Mouse (Mus musculus) left cerebral cortex, adult 2 months (tissue): ENCODE measurements around the gene Lama2. TPM values are rescaled to one million over a fixed set of nuclear protein-coding genes. Genes with fewer than 3 reads are reported as not detected.

Experiments used
- DNase-seq, 2 experiments: peaks; one replicate each; pipeline ENCODE4 v3.0.0; 2021 to 2022; ENCODE audit warnings: low spot score in 2 of 2, mixed read lengths in 1 of 2; ENCODE audit errors: extremely low spot score in 1 of 2
- H3K27ac ChIP-seq: fragments of 200-600 bp; 2 replicates; pipeline ENCODE4 v1.8.1; 2022
- H3K4me3 ChIP-seq: fragments of 200-600 bp; 2 replicates; pipeline ENCODE4 v1.8.1; 2022
- CTCF ChIP-seq: fragments of 200-600 bp; IDR thresholded peaks from 2 replicates; pipeline ENCODE4 v1.8.1; 2022; ENCODE audit warnings: antibody characterized with exemption, mild to moderate bottlenecking, moderate library complexity
- intact Hi-C: fragments of 180-260 bp; cut with DNase I; formaldehyde crosslinking; loops from one replicate; pipeline ENCODE4 v1.15.1; 2025
- total RNA-seq, 2 experiments: library from RNA; stranded (reverse); gene quantifications; 2 replicates each; pipeline ENCODE4 v1.2.3; 2021

Lama2 gene
- total RNA-seq, 2 experiments from 2014 or later: 7.2 to 11.6 TPM

DNA sequence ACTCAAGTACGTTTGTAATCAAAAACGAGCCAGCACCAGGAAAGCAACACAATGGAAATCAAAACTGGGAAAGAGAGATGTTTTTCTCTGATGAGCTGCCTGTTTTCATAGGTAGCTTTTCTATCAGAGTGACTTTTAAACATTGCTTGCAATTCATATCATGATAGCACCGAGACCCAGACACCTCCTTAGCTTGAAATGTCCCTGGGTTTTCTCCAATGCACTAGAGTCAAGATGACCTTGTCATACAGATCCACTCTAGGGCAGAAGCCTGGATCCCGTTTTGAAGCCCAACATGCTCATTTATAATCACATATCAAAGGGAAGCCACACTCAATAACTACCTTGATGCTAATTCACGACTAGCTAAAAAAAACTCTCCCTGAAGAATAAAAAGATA, 386.0 kb downstream of the Lama2 start:
- no peak for DNase-seq
- intact Hi-C loops: no loop called here
- Histone ChIP-seq H3K4me3 (no peak overlapping the region), H3K27ac (no peak overlapping the region)
- TF ChIP-seq CTCF: no peak

DNA sequence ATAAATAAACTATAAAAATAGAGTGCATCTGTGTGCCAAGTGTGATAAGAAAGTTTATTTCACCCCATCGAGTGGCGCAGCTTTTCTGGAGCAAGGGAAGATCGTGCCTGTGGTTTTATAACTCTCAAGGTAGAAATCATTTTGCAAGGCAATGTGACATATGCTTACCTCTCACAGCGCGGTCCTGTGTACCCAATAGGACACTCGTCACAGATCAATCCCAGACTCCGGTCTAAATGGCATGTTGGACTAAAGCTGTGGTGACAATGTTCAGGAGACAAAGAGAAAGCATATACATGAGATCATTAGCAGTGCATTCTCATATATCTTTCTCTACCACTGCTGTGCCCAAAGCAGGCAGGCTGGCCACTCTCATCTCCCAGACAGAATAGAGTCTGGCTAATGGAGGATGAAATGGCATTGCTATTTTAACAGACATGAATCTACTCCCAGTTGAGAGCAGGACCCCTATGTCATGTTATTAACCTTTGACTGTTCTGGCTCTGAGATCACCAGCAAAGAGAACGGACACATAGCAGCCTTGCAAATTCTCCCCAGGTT, 395.7 kb downstream of the Lama2 start:
- no peak for DNase-seq
- Histone ChIP-seq H3K4me3 (no peak overlapping the region), H3K27ac (no peak overlapping the region)
- TF ChIP-seq CTCF: no peak
- intact Hi-C loops: no loop called here

DNA sequence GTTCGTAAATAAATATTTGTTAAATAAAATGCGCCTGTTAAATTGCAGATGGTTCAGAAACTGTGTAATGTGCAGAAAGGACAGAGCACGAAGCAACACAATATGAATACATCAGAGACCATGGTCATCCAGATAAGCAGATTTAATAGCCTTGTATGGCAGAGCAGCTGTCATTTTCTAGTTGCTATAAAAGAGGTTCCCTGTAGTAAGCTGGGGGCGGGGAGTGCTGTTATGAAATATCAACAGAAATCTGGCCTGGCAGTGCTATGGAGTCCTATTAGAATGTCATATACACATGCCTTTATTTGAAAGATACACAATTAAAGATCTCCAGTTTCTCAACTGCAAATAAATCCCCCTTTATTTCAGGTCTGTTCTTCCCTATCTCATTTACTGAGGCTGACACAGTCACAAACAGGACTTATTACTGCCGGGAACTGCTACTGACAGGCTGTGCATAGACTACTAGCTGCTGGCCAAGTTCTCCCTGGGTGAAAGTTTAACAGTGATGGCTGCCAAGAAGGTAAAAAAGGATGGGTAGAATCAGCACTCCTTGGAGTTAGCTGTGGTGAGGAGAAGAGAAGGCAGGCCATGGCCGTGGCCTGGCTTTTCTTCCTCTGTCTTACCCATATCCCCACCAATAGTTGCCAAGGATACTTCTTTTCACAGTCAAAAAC, 396.8 kb downstream of the Lama2 start:
- H3K27ac ChIP-seq: no peak overlapping the region
- intact Hi-C loops: no loop called here
- no peak for DNase-seq

DNA sequence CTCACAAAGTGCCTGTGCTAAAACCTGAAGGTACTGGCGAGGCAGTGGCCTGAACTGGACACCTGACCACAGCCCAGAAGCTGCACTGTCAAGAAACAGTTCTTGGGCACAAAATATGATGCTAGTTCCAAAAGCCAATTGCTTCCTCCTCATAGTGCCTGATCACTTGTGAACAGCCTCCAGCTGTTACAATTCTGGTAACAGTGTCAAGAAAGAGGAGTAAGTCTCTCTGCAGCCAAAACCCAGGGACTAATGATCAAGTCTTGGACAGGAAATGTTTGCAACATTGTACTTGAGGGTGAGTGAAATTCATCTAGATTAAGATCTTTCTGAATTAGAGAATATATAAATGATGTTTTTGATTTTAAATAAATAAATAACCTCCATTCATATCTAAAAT, 399.9 kb downstream of the Lama2 start:
- intact Hi-C loops: no loop called here
- no peak for TF ChIP-seq CTCF
- no peak for DNase-seq
- H3K4me3 ChIP-seq: no peak overlapping the region
- H3K27ac ChIP-seq: no peak overlapping the region

More for the DNA sequence above, 396.8 kb downstream of the Lama2 start:
- TF ChIP-seq CTCF: no peak
- no peak overlapping the region for H3K4me3 ChIP-seq

DNA sequence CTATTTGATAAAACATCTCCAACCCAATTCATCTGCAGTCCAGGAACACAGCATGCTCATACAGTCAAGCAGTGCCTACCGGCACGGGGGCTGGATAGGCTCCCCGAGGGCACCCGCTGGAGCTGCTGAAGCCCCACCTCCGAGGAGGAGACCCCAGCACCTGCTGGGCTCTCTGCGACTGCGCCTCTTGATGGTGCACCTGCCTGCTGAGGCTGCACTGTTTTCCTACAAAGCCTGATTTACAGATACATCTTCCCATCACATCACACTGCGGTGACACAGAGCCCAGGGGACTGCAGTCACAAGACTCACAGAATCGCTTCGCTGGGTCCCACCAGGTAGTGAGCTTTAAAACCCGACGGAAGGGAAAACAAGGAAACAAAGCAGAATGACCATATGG, 412.2 kb downstream of the Lama2 start:
- DNase-seq: no peak
- H3K4me3 ChIP-seq: no peak overlapping the region
- H3K27ac ChIP-seq: no peak overlapping the region
- intact Hi-C loops: no loop called here
- no peak for TF ChIP-seq CTCF

DNA sequence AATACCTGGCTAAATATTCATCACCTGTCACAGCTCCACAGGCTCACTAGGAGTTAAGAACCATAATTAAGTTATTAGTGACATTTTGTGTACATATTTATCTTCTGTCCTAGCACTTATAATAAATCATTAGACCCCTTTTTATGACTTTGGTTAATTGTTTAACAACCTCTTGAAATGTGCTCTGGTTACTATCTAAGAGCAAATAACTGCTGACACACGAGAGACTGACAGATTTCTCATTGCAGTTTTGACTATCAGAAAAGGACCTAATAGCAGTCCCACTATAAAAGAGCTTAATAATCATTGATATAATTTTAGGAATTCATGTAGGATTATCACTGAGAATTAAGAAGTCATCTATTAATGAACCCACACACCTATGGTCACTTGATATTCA, 421.1 kb downstream of the Lama2 start:
- no peak for DNase-seq
- TF ChIP-seq CTCF: no peak
- H3K27ac ChIP-seq: no peak overlapping the region
- intact Hi-C loops: no loop called here
- no peak overlapping the region for H3K4me3 ChIP-seq

DNA sequence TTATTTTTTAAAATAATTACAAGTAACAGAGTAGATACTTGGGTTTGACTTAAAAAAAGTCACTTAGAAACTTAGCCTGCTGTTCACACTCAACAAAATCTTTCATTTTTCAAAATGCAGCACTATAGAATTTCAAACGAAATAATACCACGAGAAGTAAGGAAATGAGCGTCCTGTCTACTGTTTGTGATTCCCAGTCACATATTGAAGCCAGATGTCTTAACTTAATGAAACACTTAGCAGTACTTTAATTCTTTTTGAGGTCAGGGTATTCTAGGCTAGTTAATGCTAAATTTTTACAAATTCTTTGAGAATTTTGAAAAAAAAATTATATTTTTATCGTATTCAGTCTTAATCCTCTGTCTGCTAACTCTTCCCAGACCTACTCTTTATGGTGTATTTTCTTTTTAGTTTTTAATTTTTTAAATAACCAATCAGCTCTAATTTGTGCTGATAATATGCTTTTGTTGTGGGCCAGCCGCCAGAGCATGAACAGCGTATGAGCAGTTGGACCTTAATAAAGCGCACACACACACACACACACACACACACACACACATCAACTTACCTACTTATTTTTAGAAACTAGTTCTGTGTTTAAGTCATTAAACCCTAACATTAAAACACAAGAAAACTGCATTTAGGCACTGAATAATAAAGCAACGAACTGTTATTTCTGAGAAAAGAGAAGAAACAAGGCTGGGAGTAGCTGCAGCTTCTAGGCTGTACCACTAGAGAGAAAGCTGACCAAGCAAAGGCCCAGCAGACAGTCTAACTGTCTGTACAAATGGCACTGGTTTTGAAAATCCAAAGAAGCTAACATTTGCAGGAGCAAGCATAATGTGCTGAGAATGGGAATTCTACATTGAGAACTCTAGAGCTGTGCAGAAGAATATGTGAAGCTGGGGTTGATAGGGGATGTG, 425.3 kb downstream of the Lama2 start:
- intact Hi-C loops: no loop called here
- H3K4me3 ChIP-seq: no peak overlapping the region
- DNase-seq: no peak
- TF ChIP-seq CTCF: no peak
- no peak overlapping the region for H3K27ac ChIP-seq

DNA sequence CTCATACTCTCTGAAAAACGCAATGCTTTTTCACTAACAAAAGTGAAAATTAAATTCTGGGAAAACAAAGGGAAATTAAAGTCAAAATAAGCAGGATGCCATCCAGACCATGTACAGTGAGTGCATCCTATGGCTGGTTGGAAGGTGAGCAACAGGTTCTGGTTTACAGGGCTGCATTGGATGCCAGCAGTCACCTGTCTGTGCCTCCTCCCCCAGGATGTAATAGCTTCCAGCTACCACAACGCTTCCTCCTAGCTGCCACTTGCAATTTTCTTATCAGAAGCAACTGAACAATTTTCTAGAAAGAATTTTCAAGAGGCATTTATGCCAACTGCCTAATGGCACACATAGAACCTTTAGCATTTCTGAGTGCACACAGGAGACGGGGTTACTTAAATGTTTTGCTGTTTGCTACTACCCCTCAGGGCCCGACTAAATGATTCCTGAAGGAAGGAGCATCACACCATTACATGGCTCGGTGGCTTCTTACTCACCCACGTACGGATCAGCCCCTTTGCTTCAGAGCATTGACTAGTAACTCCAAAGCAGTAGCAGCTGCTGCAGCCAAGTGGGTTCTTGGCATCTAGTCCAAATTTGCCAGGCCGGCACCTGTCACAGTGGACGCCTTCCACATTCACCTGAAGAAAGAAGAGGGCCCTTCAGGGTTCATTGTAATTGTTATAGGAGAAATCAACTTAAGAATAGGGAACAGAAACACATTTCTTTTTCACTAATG, 430.8 kb downstream of the Lama2 start:
- intact Hi-C loops: no loop called here
- DNase-seq: no peak
- H3K4me3 ChIP-seq: no peak overlapping the region
- no peak overlapping the region for H3K27ac ChIP-seq
- TF ChIP-seq CTCF: no peak

DNA sequence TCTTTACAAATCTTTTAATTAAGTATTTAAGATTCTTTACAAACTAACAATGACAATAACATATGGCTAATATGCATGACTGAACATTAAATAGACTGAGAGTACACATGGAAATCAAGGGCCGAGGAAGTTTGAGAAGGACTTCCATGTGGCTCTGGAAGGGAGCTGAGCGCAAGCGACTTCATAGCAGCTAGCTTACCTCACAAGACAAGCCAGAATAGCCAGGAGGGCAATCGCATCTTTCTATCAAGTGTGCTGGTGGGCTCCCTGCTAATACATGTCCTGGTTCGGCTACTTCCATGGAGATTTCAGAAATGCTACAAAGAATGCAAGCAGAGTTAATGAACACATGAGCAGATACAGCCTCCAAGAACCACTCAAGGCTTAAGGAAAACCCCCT, 435.4 kb downstream of the Lama2 start:
- intact Hi-C loops: no loop called here
- no peak for TF ChIP-seq CTCF
- no peak overlapping the region for H3K27ac ChIP-seq
- H3K4me3 ChIP-seq: no peak overlapping the region
- DNase-seq: no peak

DNA sequence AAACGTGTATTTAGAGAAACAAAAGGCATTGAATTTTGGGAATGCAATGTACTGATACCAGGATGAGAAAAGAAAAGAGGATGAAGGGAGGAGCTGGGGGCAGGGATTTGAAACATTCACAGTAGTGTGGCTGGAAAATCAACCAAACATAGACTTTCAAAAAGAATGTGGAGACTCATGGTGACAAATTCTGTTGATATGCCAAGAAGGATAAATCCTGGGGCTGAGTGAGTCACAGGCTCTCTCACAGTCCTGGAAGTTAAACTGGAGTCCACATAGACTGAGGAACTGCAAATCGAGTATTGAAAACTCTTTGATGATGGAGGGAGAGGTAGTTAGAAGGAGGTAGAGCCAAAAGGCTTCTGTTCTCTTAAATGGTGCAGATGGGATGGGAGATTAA, 445.3 kb downstream of the Lama2 start:
- no peak for DNase-seq
- TF ChIP-seq CTCF: no peak
- intact Hi-C loops: no loop called here
- H3K4me3 ChIP-seq: no peak overlapping the region
- H3K27ac ChIP-seq: no peak overlapping the region

DNA sequence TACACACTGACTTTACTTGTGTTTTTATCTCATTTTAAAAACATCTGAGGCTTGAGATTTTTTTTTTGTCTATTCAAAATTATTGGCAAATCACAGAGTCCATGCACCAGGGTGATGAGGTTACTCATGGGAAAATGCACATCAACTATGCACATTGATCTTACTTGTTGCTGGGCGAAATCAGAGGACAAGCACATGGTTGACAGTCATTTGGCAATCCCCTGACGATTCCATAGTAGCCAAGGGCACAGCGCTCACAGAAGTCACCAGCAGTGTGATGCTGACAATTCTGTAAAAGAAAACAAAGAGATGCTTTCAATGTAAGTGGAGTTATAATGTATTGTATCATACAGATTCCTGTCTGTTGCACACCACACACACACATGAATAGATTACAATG, 454.8 kb downstream of the Lama2 start:
- TF ChIP-seq CTCF: no peak
- intact Hi-C loops: no loop called here
- Histone ChIP-seq H3K27ac (no peak overlapping the region), H3K4me3 (no peak overlapping the region)
- DNase-seq: no peak

DNA sequence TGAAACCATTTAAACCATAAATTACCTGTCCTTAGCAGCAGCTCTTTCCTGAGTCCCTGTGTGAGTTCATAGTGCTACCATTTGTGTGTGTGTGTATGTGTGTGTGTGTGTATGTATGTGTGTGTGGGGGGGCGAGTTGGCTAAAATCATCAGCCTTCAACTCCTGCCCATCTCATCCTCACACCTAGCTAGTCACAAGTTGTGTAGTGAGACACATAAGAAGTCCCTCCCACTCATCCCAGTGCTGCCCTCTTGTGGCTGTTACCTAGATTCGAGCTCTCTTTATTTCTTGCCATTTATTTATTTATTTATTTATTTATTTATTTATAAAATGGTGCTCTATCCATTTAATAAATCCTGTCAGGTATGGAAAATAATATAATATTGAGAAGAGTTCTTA, 457.2 kb downstream of the Lama2 start:
- intact Hi-C loops: no loop called here
- no peak overlapping the region for H3K27ac ChIP-seq
- no peak; the same call in none of the 2 replicates for TF ChIP-seq CTCF
- no peak overlapping the region for H3K4me3 ChIP-seq
- no peak for DNase-seq
